Mouse (Mus musculus) ES-Bruce4 (cell line): ENCODE results near the gene Kif1a.

ENCODE experiments used
- CTCF ChIP-seq: IDR thresholded peaks from one replicate; pipeline ENCODE4 v1.8.1; 2011; ENCODE audit warnings: low read depth, low read length
- EP300 ChIP-seq: IDR thresholded peaks from 2 replicates; pipeline ENCODE4 v1.6.1; 2011; ENCODE audit warnings: low read depth, low read length; ENCODE audit not compliant: insufficient read depth
- POLR2A ChIP-seq: IDR thresholded peaks from one replicate; pipeline ENCODE4 v1.8.1; 2011; ENCODE audit warnings: low read length; ENCODE audit not compliant: insufficient read depth

GRCm38 (mm10) chr1:93118816-93119215, 17.1 kb upstream of the Kif1a start:
- TF ChIP-seq CTCF (no peak), EP300 (no peak), POLR2A (no peak)
